Mouse (Mus musculus) right cerebral cortex, postnatal 10 days (tissue): ENCODE data around the gene Abca2.

Source experiments
- DNase-seq, 2 experiments: peaks; one replicate each; pipeline ENCODE4 v3.0.0; 2021; ENCODE audit warnings: low spot score in 2 of 2

The Abca2 gene

GRCm38 (mm10) chr2:25493476-25493961, 65.0 kb downstream of the Abca2 start, which contains the start of gene Lcn12:
Lcn12 (minus strand) TSS chr2:25493911.
- no peak for DNase-seq

- DNase-seq = no peak
These were observed 68.0 kb downstream of the Abca2 start for GRCm38 (mm10) chr2:25496462-25496861.
